Mouse (Mus musculus) MEL (cell line): ENCODE results near the gene Cdc42bpa. TPM values are rescaled to one million over a fixed set of nuclear protein-coding genes. Genes with fewer than 3 reads are reported as not detected.

Source experiments
- DNase-seq: peaks from one replicate; pipeline ENCODE4 v3.0.0; 2011; ENCODE audit warnings: low read depth, low spot score
- H3K27ac ChIP-seq: 2 replicates; pipeline ENCODE4 v1.5.1; 2012; ENCODE audit warnings: low read depth, mild to moderate bottlenecking, control low read depth, low read length, moderate library complexity; ENCODE audit not compliant: control insufficient read depth
- H3K27me3 ChIP-seq, 2 experiments: fragments of 150-350 bp in 1 of 2; sonication (generic) in 1 of 2; 2 replicates each; pipeline ENCODE4 v1.6.1; 2012; ENCODE audit warnings: low read length in 2 of 2, mild to moderate bottlenecking in 2 of 2, improper control_type of control experiment in 1 of 2, moderate library complexity in 1 of 2; ENCODE audit not compliant: insufficient read depth in 2 of 2, control insufficient read depth in 1 of 2
- H3K36me3 ChIP-seq, 2 experiments: 2 replicates each; pipeline ENCODE4 v1.6.1; 2012 to 2014; ENCODE audit warnings: low read length in 2 of 2, improper control_type of control experiment in 1 of 2, inconsistent platforms in 1 of 2, mild to moderate bottlenecking in 1 of 2; ENCODE audit not compliant: insufficient read depth in 2 of 2, control insufficient read depth in 1 of 2
- H3K4me1 ChIP-seq, 2 experiments: fragments of 150-350 bp in 1 of 2; sonication (generic) in 1 of 2; 2 replicates each; pipeline ENCODE4 v1.6.1; 2012; ENCODE audit warnings: low read length in 2 of 2, improper control_type of control experiment in 1 of 2, mild to moderate bottlenecking in 1 of 2; ENCODE audit not compliant: insufficient read depth in 2 of 2, control insufficient read depth in 1 of 2
- H3K4me3 ChIP-seq, 2 experiments: fragments of 150-350 bp in 1 of 2; sonication (generic) in 1 of 2; 2 replicates each; pipeline ENCODE4 v1.5.1; 2012; ENCODE audit warnings: low read depth in 2 of 2, low read length in 2 of 2, mild to moderate bottlenecking in 2 of 2, moderate library complexity in 2 of 2, control low read depth in 1 of 2, improper control_type of control experiment in 1 of 2; ENCODE audit not compliant: control insufficient read depth in 1 of 2, insufficient read depth in 1 of 2
- H3K79me2 ChIP-seq: 2 replicates; pipeline ENCODE4 v1.6.1; 2012; ENCODE audit warnings: mild to moderate bottlenecking, low read length, moderate library complexity; ENCODE audit not compliant: control insufficient read depth, poor library complexity, insufficient read depth
- H3K9ac ChIP-seq: 2 replicates; pipeline ENCODE4 v1.6.1; 2012; ENCODE audit warnings: low read depth, mild to moderate bottlenecking, control low read depth, low read length, moderate library complexity; ENCODE audit not compliant: control insufficient read depth, poor library complexity, severe bottlenecking
- H3K9me3 ChIP-seq: fragments of 150-350 bp; sonication (generic); replicated peaks from 2 replicates; pipeline ENCODE4 v1.6.1; 2012; ENCODE audit warnings: mild to moderate bottlenecking, low read length, improper control_type of control experiment, moderate library complexity; ENCODE audit not compliant: insufficient read depth
- CTCF ChIP-seq, 3 experiments: IDR thresholded peaks in 2 of 3; conservative IDR thresholded peaks in 1 of 3; 2 replicates each; pipeline ENCODE4 v1.5.1; 2011 to 2012; ENCODE audit warnings: low read length in 3 of 3, low read depth in 2 of 3, mild to moderate bottlenecking in 2 of 3, improper control_type of control experiment in 1 of 3, inconsistent platforms in 1 of 3, mixed read lengths in 1 of 3, moderate library complexity in 1 of 3; ENCODE audit not compliant: control insufficient read depth in 1 of 3, insufficient read depth in 1 of 3, poor library complexity in 1 of 3, severe bottlenecking in 1 of 3
- ELF1 ChIP-seq: IDR thresholded peaks from 2 replicates; pipeline ENCODE4 v1.6.1; 2014; ENCODE audit warnings: low read depth, mild to moderate bottlenecking, inconsistent platforms, low read length, improper control_type of control experiment, moderate library complexity
- EP300 ChIP-seq, 2 experiments: IDR thresholded peaks; 2 replicates each; pipeline ENCODE4 v1.6.1; 2011; ENCODE audit warnings: improper control_type of control experiment in 2 of 2, low read length in 2 of 2, low read depth in 1 of 2, mild to moderate bottlenecking in 1 of 2
- GATA1 ChIP-seq: IDR thresholded peaks from 2 replicates; pipeline ENCODE4 v1.6.1; 2011; ENCODE audit warnings: low read depth, low read length, improper control_type of control experiment
- JUND ChIP-seq: IDR thresholded peaks from 2 replicates; pipeline ENCODE4 v1.6.1; 2011; ENCODE audit warnings: low read depth, mild to moderate bottlenecking, improper control_type of control experiment, low read length
- NELFE ChIP-seq: IDR thresholded peaks from 2 replicates; pipeline ENCODE4 v1.6.1; 2011; ENCODE audit warnings: low read depth, low read length, improper control_type of control experiment
- POLR2AphosphoS2 ChIP-seq: IDR thresholded peaks from 2 replicates; pipeline ENCODE4 v1.6.1; 2011; ENCODE audit warnings: low read length, improper control_type of control experiment
- UBTF ChIP-seq: IDR thresholded peaks from 2 replicates; pipeline ENCODE4 v1.6.1; 2012; ENCODE audit warnings: low read depth, mild to moderate bottlenecking, inconsistent platforms, low read length, improper control_type of control experiment, moderate library complexity, borderline replicate concordance; ENCODE audit not compliant: insufficient read depth
- USF1 ChIP-seq: IDR thresholded peaks from 2 replicates; pipeline ENCODE4 v1.6.1; 2014; ENCODE audit warnings: low read depth, mild to moderate bottlenecking, inconsistent platforms, low read length, improper control_type of control experiment, moderate library complexity
- polyA plus RNA-seq, 2 experiments: library from polyadenylated mRNA; stranded (reverse) in 1 of 2; unstranded in 1 of 2; fragments of >175 nt in 1 of 2; fragments of >200 nt in 1 of 2; gene quantifications; 2 replicates each; pipeline versions ENCODE4 v1.2.1 to v1.2.4; 2012; ENCODE audit warnings: low replicate concordance in 2 of 2, low read depth in 1 of 2; ENCODE audit not compliant: insufficient read length in 2 of 2, insufficient read depth in 1 of 2, missing spikeins in 1 of 2
- total RNA-seq: library from RNA; depleted of rRNA; stranded (reverse); fragments of 300-350 nt; gene quantifications from 2 replicates; pipeline ENCODE4 v1.2.3, GENCODE M21; 2012

Cdc42bpa gene
- total and polyA plus RNA-seq, 3 experiments = 7.7 to 14.6 TPM; not detected in 1

DNA sequence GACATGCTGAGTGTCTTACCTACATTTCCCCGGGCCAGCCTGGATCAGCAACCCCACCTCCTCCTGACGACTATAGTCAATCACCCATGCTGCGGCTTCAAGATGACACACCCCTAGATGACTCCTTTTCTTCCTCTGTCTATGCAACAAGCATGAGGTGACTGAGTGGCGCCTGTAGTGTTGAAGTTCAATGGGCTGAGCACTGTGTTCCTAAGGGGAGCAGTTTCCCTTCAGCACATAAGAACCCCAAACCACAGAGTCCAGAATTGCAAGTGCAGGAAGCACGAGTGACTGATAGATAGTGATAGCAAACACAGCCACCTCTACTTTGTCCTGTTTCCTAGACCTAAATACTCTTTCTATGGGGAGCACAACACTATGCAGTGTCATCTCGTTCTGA, 33.2 kb upstream of the Cdc42bpa start:
- H3K27ac ChIP-seq = no peak overlapping the region
- no peak overlapping the region for H3K9ac ChIP-seq
- no peaks in the 10 kb centered on the region for H3K36me3 ChIP-seq
- no peaks in the 10 kb centered on the region for H3K9me3 ChIP-seq
- no peak overlapping the region for H3K4me3 ChIP-seq
- TF ChIP-seq GATA1 = no peak
- no peak for TF ChIP-seq JUND
- no peaks in the 10 kb centered on the region for H3K79me2 ChIP-seq
- H3K27me3 ChIP-seq = no peaks in the 10 kb centered on the region
- DNase-seq = no peak
- no peaks in the 10 kb centered on the region for H3K4me1 ChIP-seq

DNA sequence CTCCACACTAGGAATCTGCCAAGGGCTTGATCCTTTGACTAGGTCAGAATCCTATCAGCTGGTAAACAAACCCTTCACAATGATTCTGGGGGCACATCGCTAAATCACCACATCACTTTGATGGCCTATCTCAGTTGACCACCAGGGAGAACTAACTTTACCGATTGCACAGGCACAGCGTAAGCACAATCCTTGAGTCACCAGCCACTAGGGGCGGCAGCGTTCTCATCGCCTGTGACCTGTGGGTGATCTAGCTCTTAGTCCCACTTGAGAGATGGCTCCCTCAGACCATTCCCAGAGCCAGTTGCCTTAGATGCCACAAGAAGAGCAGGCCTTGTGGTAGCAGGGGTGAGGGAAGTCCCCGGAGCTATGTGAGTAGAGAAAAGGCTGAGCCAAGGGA, 31.4 kb upstream of the Cdc42bpa start:
- Histone ChIP-seq H3K9ac (no peak overlapping the region), H3K4me1 (no peaks in the 10 kb centered on the region), H3K27me3 (peaks cover 0 to under 1% of the 10 kb centered on the region in 2 experiments; a peak in 1 of 4 replicates), H3K9me3 (no peaks in the 10 kb centered on the region), H3K79me2 (no peaks in the 10 kb centered on the region), H3K27ac (no peak overlapping the region), H3K4me3 (no peak overlapping the region), H3K36me3 (no peaks in the 10 kb centered on the region)
- TF ChIP-seq POLR2AphosphoS2 (no peak), CTCF (IDR thresholded peaks at IDR 0.05 in 2 of 3, conservative IDR thresholded peaks at IDR 0.05 in 1 of 3; ENCODE audit: control insufficient read depth in 1 of 3, insufficient read depth in 1 of 3, low read depth in 2 of 3, low read length in 3 of 3, poor library complexity in 1 of 3, severe bottlenecking in 1 of 3) (peak in 2 of 3 experiments; percentile 6 to 23; a peak in 1 of 6 replicates)
- DNase-seq = peak; percentile 7

DNA sequence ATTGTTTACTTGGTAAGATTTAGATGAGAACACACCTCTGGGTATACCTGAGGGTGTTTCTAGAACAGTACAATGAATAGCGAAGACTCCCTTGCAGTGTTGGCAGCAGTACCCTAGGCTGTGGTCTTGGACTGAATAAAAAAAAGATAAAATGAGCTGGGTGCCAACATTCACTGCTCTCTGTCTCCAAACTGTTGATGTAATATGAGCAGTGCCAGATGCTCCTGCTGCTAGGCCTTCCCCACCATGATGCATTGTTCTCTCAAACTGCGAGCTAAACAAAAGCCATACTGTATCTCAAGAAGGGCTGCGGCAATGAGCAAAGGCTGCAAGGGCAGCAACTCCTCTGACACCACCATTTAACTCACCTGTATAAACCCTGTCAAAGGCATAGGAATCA, 29.0 kb upstream of the Cdc42bpa start:
- H3K9ac ChIP-seq = no peak overlapping the region
- no peaks in the 10 kb centered on the region for H3K4me1 ChIP-seq
- H3K9me3 ChIP-seq = no peaks in the 10 kb centered on the region
- DNase-seq = no peak
- no peaks in the 10 kb centered on the region for H3K79me2 ChIP-seq
- H3K4me3 ChIP-seq = no peak overlapping the region
- no peak overlapping the region for H3K27ac ChIP-seq
- TF ChIP-seq USF1 (no peak), POLR2AphosphoS2 (no peak), ELF1 (no peak)
- peaks cover 1 to 4% of the 10 kb centered on the region in 2 experiments; a peak in 2 of 4 replicates for H3K27me3 ChIP-seq
- H3K36me3 ChIP-seq = no peaks in the 10 kb centered on the region

DNA sequence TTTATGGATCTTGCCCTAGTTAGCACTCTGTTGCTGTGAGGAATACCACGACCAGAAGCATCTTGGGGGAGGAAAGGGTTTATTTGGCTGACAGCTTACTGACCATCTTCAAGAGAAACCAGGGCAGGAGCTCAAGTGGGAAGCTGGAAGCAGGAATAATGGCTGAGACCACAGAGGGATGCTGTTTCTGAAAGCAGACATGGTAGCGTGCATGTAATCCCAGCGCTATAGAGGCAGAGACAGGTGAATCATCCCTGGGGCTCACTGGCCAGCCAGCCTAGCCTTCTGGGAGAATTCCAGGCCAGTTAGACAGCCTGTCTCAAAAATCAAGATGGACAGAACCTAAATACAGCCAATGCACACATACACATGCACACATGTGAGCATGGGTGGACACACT, 26.2 kb upstream of the Cdc42bpa start:
- Histone ChIP-seq H3K36me3 (no peaks in the 10 kb centered on the region), H3K79me2 (no peaks in the 10 kb centered on the region), H3K27me3 (peaks cover 1 to 4% of the 10 kb centered on the region in 2 experiments; a peak in 2 of 4 replicates), H3K9ac (no peak overlapping the region), H3K4me3 (no peak overlapping the region), H3K9me3 (no peaks in the 10 kb centered on the region), H3K4me1 (no peaks in the 10 kb centered on the region), H3K27ac (no peak overlapping the region)
- no peak for TF ChIP-seq UBTF
- TF ChIP-seq EP300 (IDR thresholded peaks at IDR 0.05; ENCODE audit: low read depth in 1 of 2, low read length in 2 of 2) = no peak
- TF ChIP-seq NELFE = no peak
- DNase-seq = no peak
